In the genomic region with DNA sequence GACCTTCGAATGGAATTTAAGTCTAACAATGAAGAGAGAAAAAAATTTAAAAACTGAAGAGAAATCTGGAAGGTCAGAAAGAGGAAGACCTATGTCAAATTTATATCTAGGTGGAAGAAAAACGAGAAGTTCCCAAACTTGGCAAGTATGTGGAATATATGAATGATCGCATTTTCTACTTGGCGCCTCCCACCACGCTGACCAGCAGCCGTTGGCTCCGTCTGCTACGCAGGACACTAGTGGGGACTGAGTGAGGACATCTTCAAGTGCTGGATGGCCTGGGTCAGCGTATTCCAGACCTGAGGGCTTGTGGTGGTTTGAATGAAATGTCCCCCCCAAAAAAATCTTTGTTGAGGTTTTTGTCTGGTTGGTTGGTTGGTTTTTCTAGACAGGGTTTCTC, we compare ENCODE assay signal across 15 mouse cellular contexts.
"Had no signal": no experiment of that assay in that cellular context is flagged by ENCODE, and none has a peak within 500 bp of the region (broad histone marks: within the 10 kb centered on the region; RNA-seq: fewer than 3 reads in every experiment).

No protein-coding gene starts in this region.

- H3K4me1 ChIP-seq: megakaryocyte, embryonic 14.5 days; midbrain, embryonic 13.5 days; midbrain, embryonic 15.5 days; neural tube, embryonic 12.5 days; stomach, embryonic 15.5 days had no signal

- H3K9ac ChIP-seq: lung, embryonic 14.5 days; midbrain, embryonic 13.5 days; midbrain, embryonic 15.5 days; neural tube, embryonic 12.5 days; stomach, embryonic 15.5 days had no signal

- H3K9me3 ChIP-seq: stomach, embryonic 15.5 days had no signal

- ATAC-seq: midbrain, embryonic 13.5 days; midbrain, embryonic 15.5 days had no signal

- H3K36me3 ChIP-seq: midbrain, embryonic 13.5 days; midbrain, embryonic 15.5 days; neural tube, embryonic 12.5 days; stomach, embryonic 15.5 days had no signal

- H3K4me2 ChIP-seq: lung, embryonic 14.5 days; midbrain, embryonic 11.5 days; midbrain, embryonic 13.5 days; midbrain, embryonic 15.5 days; neural tube, embryonic 12.5 days; stomach, embryonic 15.5 days had no signal

- H3K4me3 ChIP-seq: megakaryocyte, embryonic 14.5 days; midbrain, embryonic 13.5 days; midbrain, embryonic 15.5 days; neural tube, embryonic 12.5 days; stomach, embryonic 15.5 days had no signal

- DNase-seq: lung, adult 18-20 months; lung, embryonic 14.5 days; lung, postnatal 10 days; lung, postnatal 4 days; right cerebral cortex, postnatal 14 days; thymus, adult 2 months; thymus, postnatal 25 days; thymus, postnatal 4 days had no signal

- H3K27ac ChIP-seq: midbrain, embryonic 13.5 days; midbrain, embryonic 15.5 days; neural tube, embryonic 12.5 days; stomach, embryonic 15.5 days; stomach, postnatal 0 days had no signal

- H3K27me3 ChIP-seq: megakaryocyte, embryonic 14.5 days; midbrain, embryonic 13.5 days; midbrain, embryonic 15.5 days; neural tube, embryonic 12.5 days; stomach, embryonic 15.5 days had no signal
